Comparison of ENCODE assay signal across 29 mouse cellular contexts in the genomic region with DNA sequence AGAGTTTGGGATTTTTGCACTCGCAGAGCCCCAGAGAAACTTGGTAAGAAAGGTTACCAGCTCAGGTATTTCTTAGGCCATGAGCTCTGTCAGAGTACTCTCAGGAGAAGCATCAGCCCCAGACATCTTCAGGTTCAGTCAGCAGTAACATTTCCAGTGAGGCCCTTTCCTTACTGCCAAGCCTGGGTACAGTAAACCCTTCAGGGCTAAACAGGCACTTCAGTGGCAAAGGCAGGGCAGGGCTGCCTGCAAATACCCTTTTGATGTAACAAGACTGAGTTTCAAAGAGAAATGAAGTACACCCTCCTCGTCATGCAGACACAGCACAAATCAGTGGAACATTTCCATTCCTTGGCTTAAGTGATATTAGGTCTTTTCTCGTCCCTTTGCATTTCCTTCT.
DNase-seq lines count a peak whose midpoint lies in the region; ATAC-seq and TF ChIP-seq lines count a peak whose summit lies in the region.
"Had no signal": no experiment of that assay in that cellular context is flagged by ENCODE, and none has a peak within 500 bp of the region (broad histone marks: within the 10 kb centered on the region; RNA-seq: fewer than 3 reads in every experiment).

No protein-coding gene starts in this region.

- H3K27ac ChIP-seq in lung, postnatal 0 days (ENCODE audit: low read length): no peak overlapping the region
- H3K27ac ChIP-seq: embryonic facial prominence, embryonic 13.5 days; embryonic facial prominence, embryonic 15.5 days; forebrain, embryonic 10.5 days; forebrain, embryonic 12.5 days had no signal

- no peak overlapping the region for H3K9ac ChIP-seq in lung, postnatal 0 days (replicated peaks; ENCODE audit: low read depth)
- H3K9ac ChIP-seq: embryonic facial prominence, embryonic 13.5 days; embryonic facial prominence, embryonic 15.5 days; forebrain, embryonic 12.5 days had no signal

- intact Hi-C loops in heart, postnatal 25 days (cut with DNase I): no loop called here
- intact Hi-C loops in left cerebral cortex, postnatal 14 days (cut with DNase I): no loop called here

- no peaks in the 10 kb centered on the region for H3K27me3 ChIP-seq in lung, postnatal 0 days (replicated peaks; ENCODE audit: insufficient read depth, low read length)
- H3K27me3 ChIP-seq: CH12.LX; embryonic facial prominence, embryonic 13.5 days; embryonic facial prominence, embryonic 15.5 days; forebrain, embryonic 12.5 days; Patski had no signal

- DNase-seq in lung, adult 18-20 months: peak; percentile 39 to 66
- DNase-seq in lung, postnatal 0 days (ENCODE audit: low spot score): no peak
- DNase-seq in lung, postnatal 14 days: peak; percentile 4
- peak; percentile 65 for DNase-seq in lung, postnatal 36 days
- DNase-seq in heart, postnatal 25 days (ENCODE audit: low spot score): no peak
- no peak for DNase-seq in left cerebral cortex, postnatal 14 days (ENCODE audit: low spot score in 2 of 2)
- DNase-seq in thymus, postnatal 25 days: no peak
- DNase-seq: adrenal gland, adult 8-10 months; adrenal gland, postnatal 14 days; adrenal gland, postnatal 36 days; B cell, adult 2 months; cerebellum, adult 11 months; cerebellum, adult 18-20 months; cerebellum, adult 8-10 months; cerebellum, adult 9-11 months; cerebellum, postnatal 14 days; cerebellum, postnatal 36 days; embryo, embryonic 11 days had no signal

- WGBS in lung, postnatal 0 days: 72% methylated on average over 3 of the region's 3 CpGs

- H3K4me2 ChIP-seq in lung, postnatal 0 days (replicated peaks; ENCODE audit: low read depth, low read length): no peak overlapping the region
- H3K4me2 ChIP-seq: embryonic facial prominence, embryonic 13.5 days; embryonic facial prominence, embryonic 15.5 days; forebrain, embryonic 12.5 days had no signal

- H3K9me3 ChIP-seq in lung, postnatal 0 days (ENCODE audit: low read length): no peaks in the 10 kb centered on the region
- H3K9me3 ChIP-seq: embryonic facial prominence, embryonic 13.5 days; embryonic facial prominence, embryonic 15.5 days; forebrain, embryonic 10.5 days; forebrain, embryonic 12.5 days; G1E had no signal

- H3K36me3 ChIP-seq in lung, postnatal 0 days (ENCODE audit: insufficient read depth, low read length): no peaks in the 10 kb centered on the region

- no peak for ATAC-seq in lung, postnatal 0 days
- ATAC-seq: activated CD4-positive, CD25-positive, alpha-beta regulatory T cell, adult 4 months; CD4-positive, CD25-positive, alpha-beta regulatory T cell, adult 4 months; forebrain, embryonic 14.5 days; Patski had no signal

- H3K4me1 ChIP-seq in lung, postnatal 0 days (ENCODE audit: insufficient read depth, low read depth, low read length): no peaks in the 10 kb centered on the region
- H3K4me1 ChIP-seq: embryonic facial prominence, embryonic 13.5 days; embryonic facial prominence, embryonic 15.5 days; forebrain, embryonic 10.5 days; forebrain, embryonic 12.5 days had no signal

- TF ChIP-seq CTCF in lung, postnatal 0 days (IDR thresholded peaks at IDR 0.05): no peak

- H3K4me3 ChIP-seq in lung, postnatal 0 days (ENCODE audit: low read depth, low read length): no peak overlapping the region
- H3K4me3 ChIP-seq: embryonic facial prominence, embryonic 13.5 days; embryonic facial prominence, embryonic 15.5 days; erythroblast, embryonic 14.5 days; forebrain, embryonic 10.5 days; forebrain, embryonic 12.5 days had no signal

- no peak for TF ChIP-seq EP300 in lung, postnatal 0 days (IDR thresholded peaks at IDR 0.05)

Comparison
In these comparisons a context has a peak if more than half of its experiments do, and no peak if none do; other contexts are left out.
1. DNase-seq: peak in lung, adult 18-20 months (2 of 2), lung, postnatal 14 days (single experiment) and lung, postnatal 36 days (single experiment); none in lung, postnatal 0 days (single experiment), heart, postnatal 25 days (single experiment), left cerebral cortex, postnatal 14 days (0 of 2) and thymus, postnatal 25 days (single experiment).